ENCODE assay signal across 25 mouse cellular contexts in the genomic region with DNA sequence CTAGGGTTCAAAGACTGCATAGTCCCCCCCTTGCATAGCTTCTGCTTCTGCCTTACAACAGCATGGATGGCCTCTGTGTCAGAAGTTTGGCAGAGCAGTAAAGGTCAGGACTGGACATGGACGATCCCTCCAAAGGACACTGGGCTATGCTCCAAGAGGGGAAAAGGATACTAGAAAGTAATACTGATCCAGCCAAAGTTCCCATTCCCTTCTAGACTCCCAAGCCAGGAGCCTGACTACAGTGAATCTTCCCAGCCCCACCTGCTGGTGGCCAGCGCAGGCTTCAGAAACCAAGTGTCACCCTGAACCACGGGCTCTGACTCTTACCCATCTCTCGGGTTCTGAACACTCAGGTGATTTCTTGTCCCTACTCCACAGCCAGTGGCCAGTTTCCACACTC. TPM values are rescaled to one million over a fixed set of nuclear protein-coding genes. Genes with fewer than 3 reads are reported as not detected.
A peak's percentile ranks its signal among the peaks of the same experiment; 100 is the strongest.
DNase-seq lines count a peak whose midpoint lies in the region; ATAC-seq and TF ChIP-seq lines count a peak whose summit lies in the region.
"Had no signal": no experiment of that assay in that cellular context is flagged by ENCODE, and none has a peak within 500 bp of the region (broad histone marks: within the 10 kb centered on the region; RNA-seq: fewer than 3 reads in every experiment).

No protein-coding gene starts in this region.

- no peaks in the 10 kb centered on the region for H3K36me3 ChIP-seq in heart, adult 2 months (ENCODE audit: control insufficient read depth, insufficient read depth, low read length)
- H3K36me3 ChIP-seq in heart, embryonic 12.5 days: no peaks in the 10 kb centered on the region
- H3K36me3 ChIP-seq in limb, embryonic 12.5 days: no peaks in the 10 kb centered on the region
- no peaks in the 10 kb centered on the region for H3K36me3 ChIP-seq in thymus, adult 2 months (ENCODE audit: control insufficient read depth, insufficient read depth, low read length)
- H3K36me3 ChIP-seq: forebrain, embryonic 15.5 days; hindbrain, embryonic 15.5 days; liver, embryonic 12.5 days had no signal

- intact Hi-C loops in heart, adult 2 months (cut with DNase I): no loop called here

- H3K9ac ChIP-seq in heart, adult 2 months (ENCODE audit: low read depth, low read length): no peak overlapping the region
- no peak overlapping the region for H3K9ac ChIP-seq in heart, embryonic 12.5 days
- H3K9ac ChIP-seq in limb, embryonic 12.5 days (replicated peaks): no peak overlapping the region
- H3K9ac ChIP-seq: forebrain, embryonic 15.5 days; hindbrain, embryonic 15.5 days; liver, embryonic 12.5 days; lung, embryonic 14.5 days had no signal

- H3K4me3 ChIP-seq in heart, adult 2 months: no peak overlapping the region
- H3K4me3 ChIP-seq in heart, embryonic 12.5 days: no peak overlapping the region
- no peak overlapping the region for H3K4me3 ChIP-seq in limb, embryonic 12.5 days (replicated peaks)
- no peak overlapping the region for H3K4me3 ChIP-seq in thymus, adult 2 months (ENCODE audit: control insufficient read depth, insufficient read depth, low read length)
- H3K4me3 ChIP-seq: forebrain, embryonic 15.5 days; hindbrain, embryonic 15.5 days; liver, embryonic 12.5 days had no signal

- TF ChIP-seq POLR2A in heart, adult 2 months (IDR thresholded peaks at IDR 0.05; ENCODE audit: insufficient read depth, low read depth, low read length): no peak
- TF ChIP-seq POLR2A in thymus, adult 2 months (IDR thresholded peaks at IDR 0.05; ENCODE audit: control insufficient read depth, extremely low read depth, insufficient read depth, low read length, poor library complexity): no peak

- no peak overlapping the region for H3K27ac ChIP-seq in heart, adult 2 months
- no peak overlapping the region for H3K27ac ChIP-seq in heart, embryonic 12.5 days (ENCODE audit: poor library complexity, severe bottlenecking)
- peak overlapping the region; percentile 93 for H3K27ac ChIP-seq in limb, embryonic 12.5 days
- no peak overlapping the region for H3K27ac ChIP-seq in thymus, adult 2 months (ENCODE audit: control insufficient read depth, insufficient read depth, low read length)
- H3K27ac ChIP-seq: forebrain, embryonic 15.5 days; hindbrain, embryonic 15.5 days; kidney, postnatal 0 days; liver, embryonic 12.5 days; macrophage had no signal

- H3K4me1 ChIP-seq in heart, adult 2 months (ENCODE audit: control insufficient read depth, insufficient read depth, low read length): no peaks in the 10 kb centered on the region
- H3K4me1 ChIP-seq in heart, embryonic 12.5 days (replicated peaks): no peaks in the 10 kb centered on the region
- H3K4me1 ChIP-seq in limb, embryonic 12.5 days (replicated peaks): peaks cover 99% of the 10 kb centered on the region
- no peaks in the 10 kb centered on the region for H3K4me1 ChIP-seq in thymus, adult 2 months (replicated peaks; ENCODE audit: control insufficient read depth, insufficient read depth, low read length)
- H3K4me1 ChIP-seq: forebrain, embryonic 15.5 days; hindbrain, embryonic 15.5 days; liver, embryonic 12.5 days had no signal

- no peaks in the 10 kb centered on the region for H3K79me2 ChIP-seq in heart, adult 2 months (replicated peaks; ENCODE audit: control insufficient read depth, insufficient read depth, low read length)

- no peak overlapping the region for H3K4me2 ChIP-seq in heart, embryonic 12.5 days
- H3K4me2 ChIP-seq in limb, embryonic 12.5 days: peak overlapping the region; percentile 26; the same call in 1 of the 2 replicates
- H3K4me2 ChIP-seq: forebrain, embryonic 15.5 days; hindbrain, embryonic 15.5 days; liver, embryonic 12.5 days; lung, embryonic 14.5 days; midbrain, embryonic 11.5 days had no signal

- no peaks in the 10 kb centered on the region for H3K9me3 ChIP-seq in heart, embryonic 12.5 days (replicated peaks)
- H3K9me3 ChIP-seq in limb, embryonic 12.5 days: no peaks in the 10 kb centered on the region
- H3K9me3 ChIP-seq: forebrain, embryonic 15.5 days; hindbrain, embryonic 15.5 days; liver, embryonic 12.5 days had no signal

- peak; percentile 46 for TF ChIP-seq CTCF in heart, adult 2 months (IDR thresholded peaks at IDR 0.05)
- TF ChIP-seq CTCF in thymus, adult 2 months (IDR thresholded peaks at IDR 0.05; ENCODE audit: borderline replicate concordance, control insufficient read depth, extremely low read depth, insufficient read depth, low read length, poor library complexity): no peak

- no peak for ATAC-seq in heart, embryonic 12.5 days (ENCODE audit: insufficient number of reproducible peaks, low FRiP score)
- no peak for ATAC-seq in limb, embryonic 12.5 days (ENCODE audit: insufficient number of reproducible peaks, insufficient read depth, low FRiP score, low TSS enrichment, low read depth)
- ATAC-seq: forebrain, embryonic 15.5 days; liver, embryonic 12.5 days had no signal

- WGBS in heart, adult 2 months: 50% methylated on average over 4 of the region's 4 CpGs
- WGBS in heart, embryonic 12.5 days: 78% methylated on average over 4 of the region's 4 CpGs
- whole genome bisulfite sequencing in limb, embryonic 12.5 days: 70% methylated on average over 4 of the region's 4 CpGs
- 80% methylated on average over 4 of the region's 4 CpGs for WGBS in thymus, adult 2 months

- H3K27me3 ChIP-seq in heart, adult 2 months (ENCODE audit: control insufficient read depth, insufficient read depth, low read length): no peaks in the 10 kb centered on the region
- peaks cover 27% of the 10 kb centered on the region; the same call in 1 of the 2 replicates for H3K27me3 ChIP-seq in heart, embryonic 12.5 days (replicated peaks)
- H3K27me3 ChIP-seq in limb, embryonic 12.5 days: peaks cover 4% of the 10 kb centered on the region; the same call in 1 of the 2 replicates
- no peaks in the 10 kb centered on the region for H3K27me3 ChIP-seq in thymus, adult 2 months (ENCODE audit: control insufficient read depth, insufficient read depth, low read length)
- H3K27me3 ChIP-seq: CH12.LX; forebrain, embryonic 15.5 days; hindbrain, embryonic 15.5 days had no signal

- peak in 1 of 2 experiments; percentile 18 for DNase-seq in heart, adult 2 months
- DNase-seq in kidney, postnatal 36 days: peak; percentile 21 to 24
- no peak for DNase-seq in kidney, adult 11 months
- peak; percentile 24 for DNase-seq in gastrocnemius, postnatal 10 days
- no peak for DNase-seq in thymus, adult 2 months
- DNase-seq: adrenal gland, postnatal 25 days; cerebellum, adult 11 months; embryo, embryonic 11 days; heart, postnatal 4 days; lung, embryonic 14.5 days had no signal

- TF ChIP-seq EP300 in heart, adult 2 months (IDR thresholded peaks at IDR 0.05; ENCODE audit: insufficient read depth, low read depth, low read length): no peak

RNA-seq across cellular contexts. Expression of a gene that starts 39.9 kb away (rescaled TPM):
- not detected for total RNA-seq in heart, adult 2 months (2021)
- 0.18 and 0.47 TPM in 2 replicates for polyA plus RNA-seq in heart, adult 2 months (2012; rRNA removed)
- not detected in 2 replicates for polyA plus RNA-seq in heart, embryonic 12.5 days (2016; fragmentation: Nextera tagmentation; extraction: Ambion mirVana)
- total RNA-seq in gastrocnemius, postnatal 10 days (2021): not detected
- polyA plus RNA-seq in limb, embryonic 12.5 days (2016; fragmentation: Nextera tagmentation; extraction: Ambion mirVana): not detected in 2 replicates
- polyA plus RNA-seq in thymus, adult 2 months (2012; rRNA removed): 0.13 TPM in 1 of 2 replicates, not detected in the other
- total RNA-seq: adrenal gland, postnatal 25 days; CH12.LX; heart, postnatal 4 days; layer of hippocampus, adult 18-20 months; layer of hippocampus, postnatal 25 days; left cerebral cortex, postnatal 25 days; MEL had no signal
- polyA plus RNA-seq: embryonic facial prominence, embryonic 14.5 days; forebrain, embryonic 15.5 days; heart, embryonic 14.5 days; hindbrain, embryonic 15.5 days; kidney, postnatal 0 days; liver, embryonic 12.5 days; lung, embryonic 14.5 days; macrophage; midbrain, embryonic 11.5 days had no signal

Comparison
In these comparisons a context has a peak if more than half of its experiments do, and no peak if none do; other contexts are left out.
1. DNase-seq: peak in kidney, postnatal 36 days (2 of 2) and gastrocnemius, postnatal 10 days (single experiment); none in kidney, adult 11 months (single experiment) and thymus, adult 2 months (single experiment).